Comparison of ENCODE assay signal across 16 mouse cellular contexts in genomic region chr9:83197013-83197412, GRCm38 (mm10). TPM values are rescaled to one million over a fixed set of nuclear protein-coding genes. Genes with fewer than 3 reads are reported as not detected.
DNase-seq lines count a peak whose midpoint lies in the region; ATAC-seq and TF ChIP-seq lines count a peak whose summit lies in the region.
"Had no signal": no experiment of that assay in that cellular context is flagged by ENCODE, and none has a peak within 500 bp of the region (broad histone marks: within the 10 kb centered on the region; RNA-seq: fewer than 3 reads in every experiment).

No protein-coding gene starts in this region.

- DNase-seq in intestine, embryonic 14.5 days (ENCODE audit: low spot score) = no peak
- DNase-seq in urinary bladder, postnatal 14 days (ENCODE audit: low spot score) = peak; percentile 5
- DNase-seq in urinary bladder, adult 18-20 months (ENCODE audit: low spot score in 2 of 2) = no peak
- no peak for DNase-seq in kidney, postnatal 0 days (ENCODE audit: low spot score)
- DNase-seq in gastrocnemius, postnatal 25 days = no peak
- DNase-seq in liver, postnatal 0 days = no peak
- DNase-seq: adrenal gland, postnatal 10 days; cerebellum, adult 18-20 months; gastrocnemius, postnatal 10 days; heart, postnatal 10 days; thymus, postnatal 4 days had no signal

- no peak overlapping the region for H3K9ac ChIP-seq in intestine, embryonic 14.5 days (ENCODE audit: low read length)
- no peak overlapping the region for H3K9ac ChIP-seq in intestine, postnatal 0 days (ENCODE audit: low read depth, low read length)
- no peak overlapping the region for H3K9ac ChIP-seq in kidney, postnatal 0 days (ENCODE audit: low read depth, low read length)
- no peak overlapping the region for H3K9ac ChIP-seq in liver, postnatal 0 days (replicated peaks)
- H3K9ac ChIP-seq: hindbrain, embryonic 14.5 days; midbrain, embryonic 13.5 days had no signal

- H3K36me3 ChIP-seq in intestine, embryonic 14.5 days (ENCODE audit: control insufficient read depth, insufficient read depth, low read length) = no peaks in the 10 kb centered on the region
- no peaks in the 10 kb centered on the region for H3K36me3 ChIP-seq in intestine, postnatal 0 days (ENCODE audit: control insufficient read depth, insufficient read depth)
- H3K36me3 ChIP-seq in kidney, postnatal 0 days (ENCODE audit: insufficient read depth, low read length) = no peaks in the 10 kb centered on the region
- no peaks in the 10 kb centered on the region for H3K36me3 ChIP-seq in liver, postnatal 0 days (replicated peaks; ENCODE audit: insufficient read depth, low read length)
- H3K36me3 ChIP-seq: heart, embryonic 10.5 days; midbrain, embryonic 13.5 days had no signal

- no peaks in the 10 kb centered on the region for H3K27me3 ChIP-seq in intestine, embryonic 14.5 days (replicated peaks; ENCODE audit: control insufficient read depth, insufficient read depth, low read length)
- H3K27me3 ChIP-seq in intestine, postnatal 0 days (replicated peaks; ENCODE audit: control insufficient read depth, insufficient read depth, low read length) = no peaks in the 10 kb centered on the region
- H3K27me3 ChIP-seq in kidney, postnatal 0 days (ENCODE audit: insufficient read depth, low read length) = no peaks in the 10 kb centered on the region
- no peaks in the 10 kb centered on the region for H3K27me3 ChIP-seq in liver, postnatal 0 days (ENCODE audit: insufficient read depth, low read length)
- H3K27me3 ChIP-seq: midbrain, embryonic 13.5 days had no signal

- no peak overlapping the region for H3K27ac ChIP-seq in intestine, embryonic 14.5 days (ENCODE audit: low read depth)
- H3K27ac ChIP-seq in intestine, postnatal 0 days (ENCODE audit: low read depth, low read length) = no peak overlapping the region
- no peak overlapping the region for H3K27ac ChIP-seq in kidney, postnatal 0 days
- H3K27ac ChIP-seq in liver, postnatal 0 days (ENCODE audit: low read depth) = no peak overlapping the region
- H3K27ac ChIP-seq: heart, embryonic 10.5 days; hindbrain, embryonic 14.5 days; midbrain, embryonic 13.5 days had no signal

- no peaks in the 10 kb centered on the region for H3K9me3 ChIP-seq in intestine, embryonic 14.5 days (ENCODE audit: control insufficient read depth, low read length)
- H3K9me3 ChIP-seq in intestine, postnatal 0 days (ENCODE audit: control insufficient read depth) = no peaks in the 10 kb centered on the region
- H3K9me3 ChIP-seq in kidney, postnatal 0 days (replicated peaks; ENCODE audit: low read length) = no peaks in the 10 kb centered on the region
- H3K9me3 ChIP-seq in liver, postnatal 0 days (ENCODE audit: low read length) = no peaks in the 10 kb centered on the region
- H3K9me3 ChIP-seq: heart, embryonic 10.5 days; midbrain, embryonic 13.5 days had no signal

- H3K4me1 ChIP-seq in intestine, embryonic 14.5 days (replicated peaks; ENCODE audit: control insufficient read depth, insufficient read depth, low read length) = no peaks in the 10 kb centered on the region
- no peaks in the 10 kb centered on the region for H3K4me1 ChIP-seq in intestine, postnatal 0 days (replicated peaks; ENCODE audit: control insufficient read depth, insufficient read depth, low read length)
- 0 out of 2 replicates have a peak, but pooled peaks cover 4% of the 10 kb centered on the region for H3K4me1 ChIP-seq in kidney, postnatal 0 days (replicated peaks; ENCODE audit: insufficient read depth, low read length)
- H3K4me1 ChIP-seq in liver, postnatal 0 days (ENCODE audit: insufficient read depth) = no peaks in the 10 kb centered on the region
- H3K4me1 ChIP-seq: heart, embryonic 10.5 days; midbrain, embryonic 13.5 days had no signal

- no peak overlapping the region for H3K4me3 ChIP-seq in intestine, embryonic 14.5 days (ENCODE audit: low read depth, low read length)
- no peak overlapping the region for H3K4me3 ChIP-seq in intestine, postnatal 0 days (ENCODE audit: low read depth, low read length)
- H3K4me3 ChIP-seq in kidney, postnatal 0 days (replicated peaks; ENCODE audit: low read depth, low read length) = no peak overlapping the region
- no peak overlapping the region for H3K4me3 ChIP-seq in liver, postnatal 0 days (ENCODE audit: low read depth, low read length)
- H3K4me3 ChIP-seq: heart, embryonic 10.5 days; midbrain, embryonic 13.5 days had no signal

- ATAC-seq in intestine, embryonic 14.5 days (replicated peaks; ENCODE audit: low FRiP score, low TSS enrichment, low read depth) = peak; percentile 50; the same call in 1 of the 2 replicates
- no peak for ATAC-seq in intestine, postnatal 0 days
- peak; percentile 61 for ATAC-seq in kidney, postnatal 0 days (replicated peaks; ENCODE audit: low FRiP score, low read depth)
- no peak for ATAC-seq in liver, postnatal 0 days
- no peak for ATAC-seq in cerebellum, adult (ENCODE audit: insufficient number of reproducible peaks, low FRiP score, low TSS enrichment)
- ATAC-seq: midbrain, embryonic 13.5 days had no signal

- no peak overlapping the region for H3K4me2 ChIP-seq in intestine, embryonic 14.5 days (ENCODE audit: low read length)
- no peak overlapping the region for H3K4me2 ChIP-seq in intestine, postnatal 0 days (replicated peaks; ENCODE audit: low read depth)
- no peak overlapping the region for H3K4me2 ChIP-seq in kidney, postnatal 0 days (ENCODE audit: low read length)
- no peak overlapping the region for H3K4me2 ChIP-seq in liver, postnatal 0 days (ENCODE audit: low read depth, low read length)
- H3K4me2 ChIP-seq: hindbrain, embryonic 14.5 days; midbrain, embryonic 13.5 days had no signal

- no peak for TF ChIP-seq CTCF in intestine, postnatal 0 days (IDR thresholded peaks at IDR 0.05; ENCODE audit: low read depth)
- no peak for TF ChIP-seq CTCF in kidney, postnatal 0 days (IDR thresholded peaks at IDR 0.05; ENCODE audit: low read depth)
- TF ChIP-seq CTCF in liver, postnatal 0 days (IDR thresholded peaks at IDR 0.05; ENCODE audit: low read depth) = no peak

- TF ChIP-seq EP300 in liver, postnatal 0 days (IDR thresholded peaks at IDR 0.05; ENCODE audit: low read depth) = no peak

- 53% methylated on average over 5 of the region's 5 CpGs for WGBS in intestine, embryonic 14.5 days
- WGBS in intestine, postnatal 0 days = 36% methylated on average over 5 of the region's 5 CpGs
- WGBS in kidney, postnatal 0 days = 48% methylated on average over 5 of the region's 5 CpGs
- whole genome bisulfite sequencing in liver, postnatal 0 days (ENCODE audit: insufficient replicate concordance) = 55% methylated on average over 5 of the region's 5 CpGs

RNA-seq across cellular contexts. Expression of gene Hmgn3, which starts 50.5 kb away (rescaled TPM):
- 69.4 and 71.6 TPM in 2 replicates for polyA plus RNA-seq in intestine, embryonic 14.5 days (2014; fragmentation: Nextera tagmentation; extraction: Ambion mirVana)
- polyA plus RNA-seq in intestine, postnatal 0 days (2015; fragmentation: Nextera tagmentation; extraction: Ambion mirVana) = 40.2 and 43.2 TPM in 2 replicates
- 145 and 160 TPM in 2 replicates for polyA plus RNA-seq in kidney, postnatal 0 days (2015; fragmentation: Nextera tagmentation; extraction: Ambion mirVana)
- total RNA-seq in gastrocnemius, postnatal 25 days (2021) = 1 to 10 TPM; 7.0 to 8.1 TPM
- 3.8 and 4.8 TPM in 2 replicates for polyA plus RNA-seq in liver, postnatal 0 days (2015; fragmentation: Nextera tagmentation; extraction: Ambion mirVana)

Comparison
In these comparisons a context has a peak if more than half of its experiments do, and no peak if none do; other contexts are left out.
1. ATAC-seq: peak in intestine, embryonic 14.5 days (single experiment) and kidney, postnatal 0 days (single experiment); none in intestine, postnatal 0 days (single experiment), liver, postnatal 0 days (single experiment) and cerebellum, adult (single experiment).